Mouse (Mus musculus) kidney, adult 2 months (tissue): ENCODE results near the gene Ubxn6.

Source experiments
- CTCF ChIP-seq: fragments of 200-500 bp; conservative IDR thresholded peaks from 2 replicates; pipeline ENCODE4 v1.5.1; 2011; ENCODE audit warnings: low read depth, mild to moderate bottlenecking, control low read depth, low read length, moderate library complexity, mixed read lengths; ENCODE audit not compliant: insufficient read depth, insufficient read length
- POLR2A ChIP-seq: fragments of 200-500 bp; IDR thresholded peaks from one replicate; pipeline ENCODE4 v1.6.1; 2011; ENCODE audit warnings: low read depth, low read length, control low read depth

GRCm38 (mm10) chr17:56020400-56021084, 54.3 kb downstream of the Ubxn6 start:
- TF ChIP-seq CTCF (no peak), POLR2A (no peak)
